Mouse (Mus musculus) ovary, postnatal 36 days (tissue): Measurements from ENCODE around the gene Rwdd2b.

Experiments used
- DNase-seq: peaks from one replicate; pipeline ENCODE4 v3.0.0; 2022; ENCODE audit warnings: low spot score, mixed read lengths

Gene Rwdd2b

DNA sequence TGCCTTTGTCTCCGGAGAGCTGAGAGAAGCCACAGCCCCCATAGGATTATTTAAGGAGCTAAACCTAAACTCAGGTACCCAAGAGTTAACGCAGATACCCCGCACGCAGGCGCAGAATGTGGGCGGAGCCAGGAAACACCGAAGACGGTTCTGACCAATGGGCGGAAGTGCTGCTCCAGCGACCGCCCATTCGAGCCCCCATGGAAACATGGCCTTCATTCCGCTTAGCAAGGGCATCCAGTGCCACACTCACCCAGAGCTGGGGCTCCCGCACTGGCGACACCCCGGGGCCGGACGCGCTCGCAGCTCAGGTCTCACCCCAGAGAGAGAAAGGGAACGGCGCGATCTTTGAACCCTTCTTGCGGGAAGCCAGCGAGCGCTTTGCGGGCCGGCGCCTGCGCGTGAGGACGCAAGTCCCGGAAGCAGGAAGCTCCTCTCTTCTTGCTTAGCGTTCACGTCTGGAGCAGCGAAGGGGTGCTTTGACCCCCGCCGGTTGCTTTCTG is at the start of gene Rwdd2b:
Rwdd2b (minus strand) TSS at position 390 of the 503 bp plus-strand sequence.
- peak; percentile 90 for DNase-seq

- no peak for DNase-seq
Measured at GRCm38 (mm10) chr16:87488605-87489004, 48.2 kb upstream of the Rwdd2b start.

- DNase-seq, result no peak
Measured at GRCm38 (mm10) chr16:87486739-87487138, 46.4 kb upstream of the Rwdd2b start.

DNA sequence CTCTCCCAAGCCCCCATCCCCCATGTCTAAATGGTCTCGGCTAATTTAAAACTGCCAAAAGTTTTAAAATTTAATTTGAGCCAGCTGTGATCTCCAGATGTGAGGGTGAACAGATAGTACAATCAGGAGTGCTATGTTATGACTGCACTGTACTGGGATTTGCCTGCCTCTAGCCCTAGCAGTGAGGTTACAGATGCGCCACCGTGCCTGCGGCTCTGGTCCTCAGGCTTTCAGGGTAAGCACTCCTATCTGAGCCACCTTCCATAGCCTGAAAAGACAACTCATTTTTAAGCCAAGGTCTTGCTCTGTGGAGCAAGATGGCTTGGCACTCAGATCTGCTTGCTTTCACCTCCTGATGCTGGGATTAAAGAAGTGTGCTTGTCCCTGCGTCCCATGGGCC is 44.0 kb upstream of the Rwdd2b start:
- no peak for DNase-seq

DNA sequence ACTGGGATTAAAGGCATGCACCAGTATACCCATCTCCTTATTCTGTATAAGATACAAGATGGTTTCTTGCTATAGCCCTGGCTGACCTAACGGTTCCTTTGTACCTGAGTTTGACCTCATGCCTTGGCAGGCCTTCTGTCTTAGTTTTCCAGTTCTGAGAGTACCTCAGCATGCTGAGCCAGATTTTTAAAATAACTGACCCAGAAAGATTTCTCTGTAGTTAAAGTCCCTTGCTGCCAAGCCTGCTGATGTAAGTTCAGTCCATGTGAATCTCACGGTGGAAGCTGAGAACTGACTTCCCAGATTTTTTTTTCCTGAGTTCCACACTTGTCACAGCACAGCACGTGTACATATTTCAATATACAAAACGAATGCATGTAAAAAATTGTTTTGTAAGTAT is 30.2 kb upstream of the Rwdd2b start:
- DNase-seq, result no peak

DNA sequence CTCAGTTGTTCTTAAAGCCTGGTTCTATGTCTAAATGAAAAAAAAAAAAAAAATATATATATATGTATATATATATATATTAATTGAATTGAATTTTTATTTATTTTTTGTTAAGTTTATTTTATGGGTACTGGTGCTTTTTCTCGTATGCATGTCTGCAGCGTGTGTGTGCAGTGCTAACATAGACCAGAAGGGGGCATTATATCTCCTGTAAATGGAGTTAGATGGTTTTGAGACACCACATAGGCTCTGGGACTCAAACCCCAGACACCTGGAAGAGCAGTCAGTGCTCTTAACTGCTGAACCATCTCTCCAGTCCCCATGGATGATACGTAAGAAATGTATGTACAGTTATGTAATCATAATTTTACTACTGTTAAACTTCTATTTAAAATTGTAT is 18.4 kb upstream of the Rwdd2b start:
- DNase-seq, result no peak

DNA sequence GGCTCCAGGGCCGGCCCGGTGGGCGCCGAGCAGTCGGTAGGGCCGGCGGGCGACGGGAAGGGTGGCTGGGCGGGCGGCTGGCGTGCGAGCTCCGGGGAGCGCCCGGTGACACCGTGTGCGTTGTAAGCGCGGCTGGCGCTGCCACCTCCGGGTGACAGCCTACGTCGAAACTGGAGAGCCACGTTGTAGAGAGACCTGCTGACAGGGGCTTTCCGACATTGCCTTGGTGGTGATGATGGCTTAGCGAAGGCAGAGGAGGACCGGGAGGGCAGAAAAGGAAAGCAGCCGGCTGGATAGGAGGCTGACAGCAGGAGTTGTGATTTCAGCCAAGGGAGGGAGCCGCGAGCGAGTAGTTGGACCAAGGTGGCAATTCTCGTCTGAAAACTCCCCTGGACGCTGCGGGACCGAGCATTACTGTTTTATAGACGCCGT is 14.8 kb upstream of the Rwdd2b start:
- DNase-seq, result no peak

- DNase-seq, result peak; percentile 92
Measured at GRCm38 (mm10) chr16:87454419-87455179, 14.2 kb upstream of the Rwdd2b start, which contains the start of gene Usp16. Usp16 (plus strand) TSS chr16:87454703.

- DNase-seq, result no peak
Measured at GRCm38 (mm10) chr16:87453226-87453625, 12.9 kb upstream of the Rwdd2b start.

- no peak for DNase-seq
Measured at GRCm38 (mm10) chr16:87445528-87445927, 5.2 kb upstream of the Rwdd2b start.

- no peak for DNase-seq
Measured at GRCm38 (mm10) chr16:87445110-87445509, 4.7 kb upstream of the Rwdd2b start.

DNA sequence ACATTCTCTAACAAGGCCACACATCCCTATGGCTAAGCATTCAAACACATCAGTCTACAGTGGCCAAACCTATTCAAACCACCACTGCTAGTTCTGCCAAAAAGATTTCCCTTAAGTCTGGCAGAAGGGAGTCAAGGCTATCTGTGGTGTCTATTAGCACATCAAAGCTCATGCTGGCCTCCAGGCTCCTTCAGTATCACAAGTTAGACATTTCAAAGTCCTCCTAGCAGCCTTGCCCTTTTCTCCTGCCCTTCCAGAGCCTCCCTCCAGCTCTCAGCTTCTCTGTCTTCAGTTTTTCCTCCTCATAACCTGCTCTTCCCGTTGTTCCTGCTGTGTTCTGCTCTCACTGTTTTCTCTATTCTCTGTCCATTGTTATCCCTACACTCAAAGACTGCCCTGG is 3.7 kb upstream of the Rwdd2b start:
- no peak for DNase-seq

DNA sequence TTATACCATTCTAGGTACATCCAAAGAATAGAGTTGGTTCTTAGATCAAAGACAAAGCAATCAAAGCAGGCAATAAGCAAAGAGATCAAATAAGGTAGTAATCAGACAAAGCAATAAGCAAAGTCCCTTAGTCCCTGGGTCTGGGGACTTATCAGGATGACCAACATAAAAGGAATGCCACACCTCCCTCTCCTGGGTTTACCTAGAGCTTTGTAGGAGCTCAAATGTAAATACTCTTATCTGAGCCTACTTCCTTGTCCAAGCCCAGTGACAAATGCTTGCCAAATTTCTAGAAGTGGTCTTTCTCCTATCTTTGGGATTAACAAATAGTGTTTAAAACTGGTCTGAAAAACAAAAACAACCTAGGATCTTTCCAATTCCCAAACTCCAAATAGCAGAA is 2.9 kb upstream of the Rwdd2b start:
- no peak for DNase-seq

- no peak for DNase-seq
Measured at GRCm38 (mm10) chr16:87442291-87442690, 1.9 kb upstream of the Rwdd2b start.

- DNase-seq, result no peak
Measured at GRCm38 (mm10) chr16:87441089-87441488, 716 bp upstream of the Rwdd2b start.

DNA sequence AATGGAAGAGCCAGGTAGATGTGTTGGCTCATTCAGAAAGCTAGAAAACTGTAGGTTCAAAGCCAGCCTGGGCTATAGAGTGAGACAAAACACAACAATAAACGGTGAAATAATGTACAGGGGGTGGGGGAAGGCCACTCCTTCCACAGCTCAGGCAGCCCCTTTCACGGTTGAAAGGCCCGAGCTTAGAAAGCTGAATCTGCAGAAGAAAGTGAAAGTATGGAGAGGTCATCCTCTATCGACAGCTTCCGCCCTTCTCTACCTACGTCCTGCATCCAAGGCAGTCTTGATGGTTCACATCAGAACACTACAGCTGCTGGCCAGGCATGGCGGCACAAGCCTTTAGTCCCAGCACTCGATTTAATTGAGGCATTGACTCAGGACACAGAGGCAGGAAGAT is 1.7 kb downstream of the Rwdd2b start:
- no peak for DNase-seq

GRCm38 (mm10) chr16:87437096-87437495 is 3.3 kb downstream of the Rwdd2b start:
- no peak for DNase-seq

DNA sequence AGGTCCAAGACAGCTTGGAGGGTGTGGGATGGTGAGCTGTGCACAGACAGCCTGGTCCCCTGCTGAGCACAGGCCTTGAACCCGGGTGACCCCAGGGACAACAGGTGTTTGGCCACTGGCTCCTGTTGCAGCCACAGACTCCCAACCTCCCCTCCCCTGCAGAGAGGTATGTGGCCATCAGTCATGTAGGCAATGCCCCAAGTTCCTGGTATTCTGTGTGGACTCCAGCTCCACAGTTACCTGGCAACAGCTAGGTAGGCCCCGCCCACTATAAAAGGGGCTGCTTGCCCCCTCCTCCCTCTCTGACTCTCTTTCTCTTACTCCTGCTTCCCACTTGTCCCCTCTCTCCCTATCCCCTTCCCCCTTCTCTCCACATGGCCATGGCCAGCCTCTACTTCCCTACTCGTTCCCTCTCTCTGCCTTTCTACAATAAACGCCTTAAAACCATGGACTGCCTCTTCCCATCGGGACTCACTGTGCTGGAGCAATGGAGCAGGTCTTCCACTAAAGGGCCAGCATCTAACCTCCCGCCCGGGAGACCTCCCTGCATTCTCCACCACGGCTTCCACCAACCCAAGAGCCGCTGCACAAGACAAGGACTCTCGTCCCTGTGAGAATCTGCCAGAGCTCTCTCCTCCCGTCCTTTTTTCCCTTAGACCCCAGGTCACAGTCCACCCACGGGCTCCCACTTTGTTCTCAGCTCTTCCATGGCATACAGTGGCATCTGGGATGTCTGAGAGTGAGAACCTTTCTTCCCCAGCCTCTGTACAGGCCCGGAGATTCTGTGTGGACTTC is 4.8 kb downstream of the Rwdd2b start:
- no peak for DNase-seq

DNA sequence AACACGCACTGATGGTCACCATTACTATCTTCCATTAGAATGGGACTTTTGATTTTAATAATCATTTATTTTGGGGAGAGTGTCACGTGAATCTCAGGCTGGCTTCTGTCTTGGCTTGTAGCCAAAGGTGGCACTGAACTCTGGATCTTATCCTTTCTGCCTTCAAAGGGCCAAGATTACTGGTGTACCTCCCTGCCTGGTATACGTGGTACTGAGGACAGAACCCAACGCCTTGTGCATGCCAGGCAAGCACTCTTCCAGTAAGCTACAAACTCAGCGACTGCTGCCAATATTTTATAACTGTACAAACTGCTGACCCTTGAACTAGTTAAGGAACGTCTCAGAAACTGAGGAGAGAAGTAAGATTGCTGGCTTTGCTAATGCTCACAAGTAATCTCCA is 5.4 kb downstream of the Rwdd2b start:
- no peak for DNase-seq

GRCm38 (mm10) chr16:87434266-87434665 is 6.1 kb downstream of the Rwdd2b start:
- no peak for DNase-seq

DNA sequence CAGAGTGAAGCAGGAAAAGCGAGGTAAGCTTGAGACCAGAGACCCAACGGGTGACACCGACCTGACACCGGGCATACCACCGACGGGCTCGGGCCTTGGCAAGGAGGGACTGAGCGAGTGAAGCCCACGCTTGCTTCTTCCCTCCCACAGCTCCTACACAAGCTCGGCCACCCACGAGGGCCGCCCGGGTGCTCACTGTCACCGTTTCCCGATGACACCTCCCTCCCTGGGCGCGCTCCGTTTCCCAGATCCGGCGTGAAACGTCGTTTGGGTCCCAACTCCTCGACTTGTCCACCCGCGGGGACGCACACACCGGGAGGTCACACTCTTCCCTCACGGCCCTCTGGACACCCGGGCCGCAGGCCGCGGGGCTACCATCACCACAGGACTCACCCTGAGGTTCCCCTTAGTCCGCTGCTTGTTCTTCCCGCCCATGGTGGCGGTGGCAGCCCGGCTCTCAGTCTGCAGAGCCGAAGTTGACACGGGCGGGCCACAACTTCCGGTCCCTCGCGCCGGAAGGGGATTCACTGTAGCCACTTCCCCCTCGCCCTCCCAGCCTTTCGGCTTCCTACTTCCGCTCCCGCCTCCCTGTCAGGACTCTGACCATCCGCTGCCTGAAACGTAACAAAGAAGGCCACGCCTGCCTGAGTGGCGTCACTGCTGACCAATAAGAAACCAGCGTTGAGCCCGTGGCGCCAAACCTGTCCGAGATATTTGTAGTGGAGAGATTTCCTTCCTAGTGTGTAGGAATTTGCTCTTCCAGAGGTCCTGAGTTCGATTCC is 8.1 kb downstream of the Rwdd2b start, which contains the start of gene Ltn1:
Ltn1 (minus strand) TSS at position 580 of the 782 bp plus-strand sequence.
- peak; percentile 95 for DNase-seq

DNA sequence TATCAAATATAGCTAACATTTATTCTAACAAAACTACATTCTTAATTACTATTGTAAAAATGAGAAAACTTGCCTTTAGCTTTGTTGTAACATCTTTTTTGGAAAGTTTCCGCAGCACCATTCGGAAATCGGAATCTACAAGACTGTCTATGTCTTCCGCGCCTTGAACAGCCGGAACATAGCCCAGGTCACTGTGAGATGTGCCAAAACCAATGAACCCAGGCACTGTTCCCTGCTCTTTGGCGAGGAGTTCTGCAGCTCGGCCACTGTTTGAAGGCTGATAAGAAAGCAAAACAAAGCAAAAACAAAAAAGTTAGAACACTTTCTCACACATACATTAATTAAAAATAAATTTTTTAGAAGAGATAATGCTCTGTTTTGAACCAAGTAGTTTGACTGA is 12.9 kb downstream of the Rwdd2b start:
- DNase-seq, result no peak
